Mouse (Mus musculus): ENCODE results near the gene Apobr. TPM values are rescaled to one million over a fixed set of nuclear protein-coding genes. Genes with fewer than 3 reads are reported as not detected.
A peak's percentile ranks its signal among the peaks of the same experiment; 100 is the strongest.

Apobr gene
- 0.36 and 0.88 TPM in 2 replicates for polyA plus RNA-seq (2015; fragmentation: Nextera tagmentation; extraction: Ambion mirVana)

- no peak within 1 kb of the TSS; the same call in 1 of the 2 replicates for H3K9ac ChIP-seq (ENCODE audit: low read depth, low read length)
- WGBS, result 82% methylated on average over 8 of the region's 8 CpGs
- no peak for ATAC-seq
- H3K27ac ChIP-seq (ENCODE audit: low read depth, low read length), result peak within 1 kb of the TSS; percentile 90; the same call in 1 of the 2 replicates
- H3K36me3 ChIP-seq (ENCODE audit: control insufficient read depth, insufficient read depth, low read length), result no peaks in the 10 kb centered on the region
- H3K9me3 ChIP-seq (ENCODE audit: control insufficient read depth, low read length), result no peaks in the 10 kb centered on the region
- peak within 1 kb of the TSS; percentile 74 for H3K4me2 ChIP-seq (ENCODE audit: low read length)
- no peaks in the 10 kb centered on the region for H3K27me3 ChIP-seq (replicated peaks; ENCODE audit: control insufficient read depth, insufficient read depth, low read length)
- peaks cover 10% of the 10 kb centered on the region for H3K4me1 ChIP-seq (ENCODE audit: control insufficient read depth, insufficient read depth, low read depth, low read length)
- H3K4me3 ChIP-seq (ENCODE audit: low read length), result peak within 1 kb of the TSS; percentile 65
Observed at GRCm38 (mm10) chr7:126584506-126584977, at the start of gene Apobr. Gene Apobr, plus strand, starts transcription at chr7:126584942.

- no peak for ATAC-seq
- Histone ChIP-seq H3K9ac (ENCODE audit: low read depth, low read length) (peak overlapping the region; percentile 78), H3K27me3 (replicated peaks; ENCODE audit: control insufficient read depth, insufficient read depth, low read length) (peaks cover 5% of the 10 kb centered on the region; the same call in 1 of the 2 replicates), H3K4me2 (ENCODE audit: low read length) (peak overlapping the region; percentile 95), H3K9me3 (ENCODE audit: control insufficient read depth, low read length) (no peaks in the 10 kb centered on the region), H3K4me1 (ENCODE audit: control insufficient read depth, insufficient read depth, low read depth, low read length) (peaks cover 4% of the 10 kb centered on the region), H3K27ac (ENCODE audit: low read depth, low read length) (no peak overlapping the region), H3K4me3 (ENCODE audit: low read length) (peak overlapping the region; percentile 50), H3K36me3 (ENCODE audit: control insufficient read depth, insufficient read depth, low read length) (no peaks in the 10 kb centered on the region)
- 2% methylated on average over 28 of the region's 28 CpGs for WGBS
Observed at GRCm38 (mm10) chr7:126535766-126536165, 49.0 kb upstream of the Apobr start.

- H3K9me3 ChIP-seq (ENCODE audit: control insufficient read depth, low read length), result no peaks in the 10 kb centered on the region
- peak overlapping the region; percentile 50 for H3K4me3 ChIP-seq (ENCODE audit: low read length)
- no peak for ATAC-seq
- peak overlapping the region; percentile 78; the same call in 1 of the 2 replicates for H3K9ac ChIP-seq (ENCODE audit: low read depth, low read length)
- peaks cover 5% of the 10 kb centered on the region; the same call in 1 of the 2 replicates for H3K27me3 ChIP-seq (replicated peaks; ENCODE audit: control insufficient read depth, insufficient read depth, low read length)
- peak overlapping the region; percentile 95 for H3K4me2 ChIP-seq (ENCODE audit: low read length)
- no peaks in the 10 kb centered on the region for H3K36me3 ChIP-seq (ENCODE audit: control insufficient read depth, insufficient read depth, low read length)
- H3K27ac ChIP-seq (ENCODE audit: low read depth, low read length), result no peak overlapping the region
- H3K4me1 ChIP-seq (ENCODE audit: control insufficient read depth, insufficient read depth, low read depth, low read length), result peaks cover 4% of the 10 kb centered on the region
- WGBS, result 58% methylated on average over 9 of the region's 9 CpGs
Observed at GRCm38 (mm10) chr7:126536466-126536865, 48.3 kb upstream of the Apobr start.

- no peak overlapping the region for H3K27ac ChIP-seq (ENCODE audit: low read depth, low read length)
- no peak overlapping the region for H3K9ac ChIP-seq (ENCODE audit: low read depth, low read length)
- H3K4me2 ChIP-seq (ENCODE audit: low read length), result no peak overlapping the region
- no peak overlapping the region for H3K4me3 ChIP-seq (ENCODE audit: low read length)
- H3K27me3 ChIP-seq (replicated peaks; ENCODE audit: control insufficient read depth, insufficient read depth, low read length), result peaks cover 5% of the 10 kb centered on the region; the same call in 1 of the 2 replicates
- no peaks in the 10 kb centered on the region for H3K9me3 ChIP-seq (ENCODE audit: control insufficient read depth, low read length)
- no peak for ATAC-seq
- H3K4me1 ChIP-seq (ENCODE audit: control insufficient read depth, insufficient read depth, low read depth, low read length), result peaks cover 4% of the 10 kb centered on the region
- WGBS, result 75% methylated on average over 5 of the region's 5 CpGs
- no peaks in the 10 kb centered on the region for H3K36me3 ChIP-seq (ENCODE audit: control insufficient read depth, insufficient read depth, low read length)
Observed at GRCm38 (mm10) chr7:126537820-126538585, 46.7 kb upstream of the Apobr start.

- no peak overlapping the region for H3K4me2 ChIP-seq (ENCODE audit: low read length)
- no peaks in the 10 kb centered on the region for H3K9me3 ChIP-seq (ENCODE audit: control insufficient read depth, low read length)
- no peak for ATAC-seq
- H3K4me3 ChIP-seq (ENCODE audit: low read length), result no peak overlapping the region
- H3K4me1 ChIP-seq (ENCODE audit: control insufficient read depth, insufficient read depth, low read depth, low read length), result no peaks in the 10 kb centered on the region
- peaks cover 11% of the 10 kb centered on the region for H3K36me3 ChIP-seq (ENCODE audit: control insufficient read depth, insufficient read depth, low read length)
- H3K27me3 ChIP-seq (replicated peaks; ENCODE audit: control insufficient read depth, insufficient read depth, low read length), result peaks cover 5% of the 10 kb centered on the region; the same call in 1 of the 2 replicates
- no peak overlapping the region for H3K9ac ChIP-seq (ENCODE audit: low read depth, low read length)
- 95% methylated on average over 1 of the region's 1 CpGs for WGBS
- no peak overlapping the region for H3K27ac ChIP-seq (ENCODE audit: low read depth, low read length)
Observed at GRCm38 (mm10) chr7:126541661-126542060, 43.1 kb upstream of the Apobr start.

GRCm38 (mm10) chr7:126545631-126546030, 39.1 kb upstream of the Apobr start:
- no peaks in the 10 kb centered on the region for H3K9me3 ChIP-seq (ENCODE audit: control insufficient read depth, low read length)
- no peak overlapping the region for H3K9ac ChIP-seq (ENCODE audit: low read depth, low read length)
- H3K4me3 ChIP-seq (ENCODE audit: low read length), result no peak overlapping the region
- no peaks in the 10 kb centered on the region for H3K27me3 ChIP-seq (replicated peaks; ENCODE audit: control insufficient read depth, insufficient read depth, low read length)
- H3K4me2 ChIP-seq (ENCODE audit: low read length), result no peak overlapping the region
- ATAC-seq, result no peak
- H3K27ac ChIP-seq (ENCODE audit: low read depth, low read length), result no peak overlapping the region
- no peaks in the 10 kb centered on the region for H3K4me1 ChIP-seq (ENCODE audit: control insufficient read depth, insufficient read depth, low read depth, low read length)
- 93% methylated on average over 2 of the region's 2 CpGs for WGBS
- peaks cover 42% of the 10 kb centered on the region for H3K36me3 ChIP-seq (ENCODE audit: control insufficient read depth, insufficient read depth, low read length)

GRCm38 (mm10) chr7:126554796-126555195, 29.9 kb upstream of the Apobr start:
- WGBS, result 95% methylated on average over 1 of the region's 1 CpGs
- H3K36me3 ChIP-seq (ENCODE audit: control insufficient read depth, insufficient read depth, low read length), result peaks cover 70% of the 10 kb centered on the region
- no peak for ATAC-seq

GRCm38 (mm10) chr7:126556635-126557034, 28.1 kb upstream of the Apobr start:
- Histone ChIP-seq H3K4me1 (ENCODE audit: control insufficient read depth, insufficient read depth, low read depth, low read length) (no peaks in the 10 kb centered on the region), H3K27me3 (replicated peaks; ENCODE audit: control insufficient read depth, insufficient read depth, low read length) (no peaks in the 10 kb centered on the region), H3K4me2 (ENCODE audit: low read length) (no peak overlapping the region), H3K27ac (ENCODE audit: low read depth, low read length) (no peak overlapping the region), H3K36me3 (ENCODE audit: control insufficient read depth, insufficient read depth, low read length) (peaks cover 64% of the 10 kb centered on the region), H3K4me3 (ENCODE audit: low read length) (no peak overlapping the region), H3K9me3 (ENCODE audit: control insufficient read depth, low read length) (no peaks in the 10 kb centered on the region), H3K9ac (ENCODE audit: low read depth, low read length) (no peak overlapping the region)
- 96% methylated on average over 5 of the region's 5 CpGs for WGBS
- no peak for ATAC-seq

More at GRCm38 (mm10) chr7:126554796-126555195, 29.9 kb upstream of the Apobr start:
- H3K4me1 ChIP-seq (ENCODE audit: control insufficient read depth, insufficient read depth, low read depth, low read length), result no peaks in the 10 kb centered on the region
- no peaks in the 10 kb centered on the region for H3K27me3 ChIP-seq (replicated peaks; ENCODE audit: control insufficient read depth, insufficient read depth, low read length)
- no peak overlapping the region for H3K4me2 ChIP-seq (ENCODE audit: low read length)
- no peak overlapping the region for H3K4me3 ChIP-seq (ENCODE audit: low read length)
- H3K27ac ChIP-seq (ENCODE audit: low read depth, low read length), result no peak overlapping the region
- H3K9me3 ChIP-seq (ENCODE audit: control insufficient read depth, low read length), result no peaks in the 10 kb centered on the region
- H3K9ac ChIP-seq (ENCODE audit: low read depth, low read length), result no peak overlapping the region

GRCm38 (mm10) chr7:126565693-126566092, 19.0 kb upstream of the Apobr start:
- no peak; the same call in 1 of the 2 replicates for ATAC-seq
- H3K27me3 ChIP-seq (replicated peaks; ENCODE audit: control insufficient read depth, insufficient read depth, low read length), result no peaks in the 10 kb centered on the region
- under 1% methylated on average over 25 of the region's 28 CpGs for WGBS

More at GRCm38 (mm10) chr7:126565693-126566092, 19.0 kb upstream of the Apobr start:
- Histone ChIP-seq H3K27ac (ENCODE audit: low read depth, low read length) (peak overlapping the region; percentile 62; the same call in 1 of the 2 replicates), H3K4me2 (ENCODE audit: low read length) (peak overlapping the region; percentile 60), H3K36me3 (ENCODE audit: control insufficient read depth, insufficient read depth, low read length) (peaks cover 27% of the 10 kb centered on the region), H3K4me3 (ENCODE audit: low read length) (peak overlapping the region; percentile 69), H3K4me1 (ENCODE audit: control insufficient read depth, insufficient read depth, low read depth, low read length) (peaks cover 8% of the 10 kb centered on the region), H3K9ac (ENCODE audit: low read depth, low read length) (peak overlapping the region; percentile 75), H3K9me3 (ENCODE audit: control insufficient read depth, low read length) (no peaks in the 10 kb centered on the region)
